Mouse (Mus musculus) central nervous system, embryonic 18 days (tissue): ENCODE measurements around the gene Gm10775. TPM values are rescaled to one million over a fixed set of nuclear protein-coding genes. Genes with fewer than 3 reads are reported as not detected.

Experiments
- polyA plus RNA-seq: library from polyadenylated mRNA; depleted of rRNA; stranded (reverse); fragments of >200 nt; gene quantifications from 2 replicates; pipeline ENCODE4 v1.2.3, GENCODE M21; 2012; rRNA removed

Gm10775 gene
- polyA plus RNA-seq, result 0.23 and 0.31 TPM in 2 replicates

GRCm38 (mm10) chr13:65259239-65259638, at the start of gene Gm10775:
TSS of gene Gm10775 (plus strand) at chr13:65259539.

GRCm38 (mm10) chr13:65278383-65279341, 19.3 kb downstream of the Gm10775 start, which contains the start of gene Zfp369:
TSS of gene Zfp369 (plus strand) at chr13:65278814.

Other genes starting within 250 kb of the Gm10775 start
- gene Spata31d1c, start 226.5 kb upstream of the Gm10775 start, polyA plus RNA-seq, result 0.03 TPM in 1 of 2 replicates, not detected in the other
- gene Prss47, start 206.8 kb upstream of the Gm10775 start, polyA plus RNA-seq, result 0.04 TPM in 1 of 2 replicates, not detected in the other
- 22.7 and 24.9 TPM in 2 replicates for gene Mfsd14b, start 146.6 kb upstream of the Gm10775 start, polyA plus RNA-seq
- gene Olfr465-ps1, start 121.5 kb upstream of the Gm10775 start, polyA plus RNA-seq, result not detected in 2 replicates
- not detected in 2 replicates for gene Olfr466, start 109.3 kb upstream of the Gm10775 start, polyA plus RNA-seq
- gene Nlrp4f, start 53.6 kb upstream of the Gm10775 start, polyA plus RNA-seq, result 0.08 and 0.09 TPM in 2 replicates
- gene Zfp369, start 19.3 kb downstream of the Gm10775 start, polyA plus RNA-seq, result 55.5 and 58.2 TPM in 2 replicates